Mouse (Mus musculus): ENCODE data around the gene Etv6. TPM values are rescaled to one million over a fixed set of nuclear protein-coding genes. Genes with fewer than 3 reads are reported as not detected.

Etv6 gene
- polyA plus RNA-seq, 1 experiment from 2014 or later = 3.4 TPM

GRCm38 (mm10) chr6:134026264-134026663 lies 9.2 kb upstream of the Etv6 start:
- Histone ChIP-seq H3K4me3 (ENCODE audit: low read depth, low read length) (no peak overlapping the region), H3K27me3 (ENCODE audit: control insufficient read depth, insufficient read depth, low read depth, low read length) (no peaks in the 10 kb centered on the region), H3K36me3 (ENCODE audit: control insufficient read depth, insufficient read depth, low read length) (no peaks in the 10 kb centered on the region), H3K4me2 (ENCODE audit: low read length) (no peak overlapping the region), H3K27ac (ENCODE audit: low read length) (no peak overlapping the region), H3K9me3 (replicated peaks; ENCODE audit: control insufficient read depth, low read length, poor library complexity, severe bottlenecking) (no peaks in the 10 kb centered on the region; the same call in 1 of the 2 replicates), H3K4me1 (ENCODE audit: control insufficient read depth, insufficient read depth, low read length) (no peaks in the 10 kb centered on the region), H3K9ac (ENCODE audit: low read depth, low read length) (no peak overlapping the region)
- WGBS = 83% methylated on average over 2 of the region's 2 CpGs
- ATAC-seq = no peak

GRCm38 (mm10) chr6:134027022-134027421 lies 8.5 kb upstream of the Etv6 start:
- Histone ChIP-seq H3K4me2 (ENCODE audit: low read length) (no peak overlapping the region), H3K36me3 (ENCODE audit: control insufficient read depth, insufficient read depth, low read length) (no peaks in the 10 kb centered on the region), H3K4me3 (ENCODE audit: low read depth, low read length) (no peak overlapping the region), H3K27me3 (ENCODE audit: control insufficient read depth, insufficient read depth, low read depth, low read length) (no peaks in the 10 kb centered on the region), H3K9me3 (replicated peaks; ENCODE audit: control insufficient read depth, low read length, poor library complexity, severe bottlenecking) (no peaks in the 10 kb centered on the region; the same call in 1 of the 2 replicates), H3K9ac (ENCODE audit: low read depth, low read length) (no peak overlapping the region), H3K27ac (ENCODE audit: low read length) (no peak overlapping the region), H3K4me1 (ENCODE audit: control insufficient read depth, insufficient read depth, low read length) (no peaks in the 10 kb centered on the region)
- ATAC-seq = no peak
- WGBS = 93% methylated on average over 4 of the region's 4 CpGs

GRCm38 (mm10) chr6:134032451-134032850 lies 3.0 kb upstream of the Etv6 start:
- 13% methylated on average over 7 of the region's 7 CpGs for WGBS
- H3K9ac ChIP-seq (ENCODE audit: low read depth, low read length) = no peak overlapping the region
- H3K36me3 ChIP-seq (ENCODE audit: control insufficient read depth, insufficient read depth, low read length) = no peaks in the 10 kb centered on the region
- H3K4me1 ChIP-seq (ENCODE audit: control insufficient read depth, insufficient read depth, low read length) = peaks cover 19% of the 10 kb centered on the region
- no peak for ATAC-seq
- no peak overlapping the region for H3K4me2 ChIP-seq (ENCODE audit: low read length)
- H3K27ac ChIP-seq (ENCODE audit: low read length) = no peak overlapping the region
- H3K4me3 ChIP-seq (ENCODE audit: low read depth, low read length) = no peak overlapping the region
- H3K9me3 ChIP-seq (replicated peaks; ENCODE audit: control insufficient read depth, low read length, poor library complexity, severe bottlenecking) = no peaks in the 10 kb centered on the region; the same call in 1 of the 2 replicates
- no peaks in the 10 kb centered on the region for H3K27me3 ChIP-seq (ENCODE audit: control insufficient read depth, insufficient read depth, low read depth, low read length)

GRCm38 (mm10) chr6:134034436-134034835 lies 1.1 kb upstream of the Etv6 start:
- Histone ChIP-seq H3K9ac (ENCODE audit: low read depth, low read length) (peak overlapping the region; percentile 97), H3K4me3 (ENCODE audit: low read depth, low read length) (peak overlapping the region; percentile 62), H3K9me3 (replicated peaks; ENCODE audit: control insufficient read depth, low read length, poor library complexity, severe bottlenecking) (no peaks in the 10 kb centered on the region), H3K36me3 (ENCODE audit: control insufficient read depth, insufficient read depth, low read length) (no peaks in the 10 kb centered on the region), H3K27ac (ENCODE audit: low read length) (peak overlapping the region; percentile 99), H3K27me3 (ENCODE audit: control insufficient read depth, insufficient read depth, low read depth, low read length) (no peaks in the 10 kb centered on the region), H3K4me1 (ENCODE audit: control insufficient read depth, insufficient read depth, low read length) (peaks cover 34% of the 10 kb centered on the region), H3K4me2 (ENCODE audit: low read length) (peak overlapping the region; percentile 66)
- WGBS = under 1% methylated on average over 8 of the region's 8 CpGs
- peak; percentile 18 for ATAC-seq

- Histone ChIP-seq H3K4me2 (ENCODE audit: low read length) (peak overlapping the region; percentile 66), H3K36me3 (ENCODE audit: control insufficient read depth, insufficient read depth, low read length) (no peaks in the 10 kb centered on the region), H3K4me3 (ENCODE audit: low read depth, low read length) (peak overlapping the region; percentile 62), H3K9me3 (replicated peaks; ENCODE audit: control insufficient read depth, low read length, poor library complexity, severe bottlenecking) (no peaks in the 10 kb centered on the region), H3K27me3 (ENCODE audit: control insufficient read depth, insufficient read depth, low read depth, low read length) (no peaks in the 10 kb centered on the region), H3K9ac (ENCODE audit: low read depth, low read length) (peak overlapping the region; percentile 97), H3K4me1 (ENCODE audit: control insufficient read depth, insufficient read depth, low read length) (peaks cover 34% of the 10 kb centered on the region), H3K27ac (ENCODE audit: low read length) (peak overlapping the region; percentile 99)
- WGBS = under 1% methylated on average over 53 of the region's 55 CpGs
- ATAC-seq = peak; percentile 94
These were observed 503 bp upstream of the Etv6 start for GRCm38 (mm10) chr6:134034904-134035489.

- H3K4me1 ChIP-seq (ENCODE audit: control insufficient read depth, insufficient read depth, low read length) = peaks cover 34% of the 10 kb centered on the region
- H3K9ac ChIP-seq (ENCODE audit: low read depth, low read length) = peak overlapping the region; percentile 97
- H3K4me2 ChIP-seq (ENCODE audit: low read length) = peak overlapping the region; percentile 66
- WGBS = 0% methylated on average over 6 of the region's 8 CpGs
- no peaks in the 10 kb centered on the region for H3K36me3 ChIP-seq (ENCODE audit: control insufficient read depth, insufficient read depth, low read length)
- peak overlapping the region; percentile 99; the same call in 1 of the 2 replicates for H3K27ac ChIP-seq (ENCODE audit: low read length)
- peak overlapping the region; percentile 62 for H3K4me3 ChIP-seq (ENCODE audit: low read depth, low read length)
- no peaks in the 10 kb centered on the region for H3K9me3 ChIP-seq (replicated peaks; ENCODE audit: control insufficient read depth, low read length, poor library complexity, severe bottlenecking)
- no peak for ATAC-seq
- no peaks in the 10 kb centered on the region for H3K27me3 ChIP-seq (ENCODE audit: control insufficient read depth, insufficient read depth, low read depth, low read length)
These were observed 1.0 kb downstream of the Etv6 start for GRCm38 (mm10) chr6:134036491-134036911.

- Histone ChIP-seq H3K36me3 (ENCODE audit: control insufficient read depth, insufficient read depth, low read length) (no peaks in the 10 kb centered on the region), H3K27me3 (ENCODE audit: control insufficient read depth, insufficient read depth, low read depth, low read length) (no peaks in the 10 kb centered on the region), H3K4me1 (ENCODE audit: control insufficient read depth, insufficient read depth, low read length) (peaks cover 34% of the 10 kb centered on the region), H3K9ac (ENCODE audit: low read depth, low read length) (no peak overlapping the region), H3K27ac (ENCODE audit: low read length) (no peak overlapping the region), H3K9me3 (replicated peaks; ENCODE audit: control insufficient read depth, low read length, poor library complexity, severe bottlenecking) (no peaks in the 10 kb centered on the region), H3K4me3 (ENCODE audit: low read depth, low read length) (peak overlapping the region; percentile 62), H3K4me2 (ENCODE audit: low read length) (peak overlapping the region; percentile 66)
- WGBS = 13% methylated on average over 3 of the region's 3 CpGs
- ATAC-seq = no peak
These were observed 1.5 kb downstream of the Etv6 start for GRCm38 (mm10) chr6:134036951-134037431.

- Histone ChIP-seq H3K9ac (ENCODE audit: low read depth, low read length) (no peak overlapping the region), H3K4me1 (ENCODE audit: control insufficient read depth, insufficient read depth, low read length) (peaks cover 34% of the 10 kb centered on the region), H3K36me3 (ENCODE audit: control insufficient read depth, insufficient read depth, low read length) (no peaks in the 10 kb centered on the region), H3K9me3 (replicated peaks; ENCODE audit: control insufficient read depth, low read length, poor library complexity, severe bottlenecking) (no peaks in the 10 kb centered on the region), H3K4me3 (ENCODE audit: low read depth, low read length) (peak overlapping the region; percentile 0), H3K4me2 (ENCODE audit: low read length) (peak overlapping the region; percentile 66), H3K27me3 (ENCODE audit: control insufficient read depth, insufficient read depth, low read depth, low read length) (no peaks in the 10 kb centered on the region), H3K27ac (ENCODE audit: low read length) (no peak overlapping the region)
- 28% methylated on average over 10 of the region's 10 CpGs for WGBS
- no peak for ATAC-seq
These were observed 2.5 kb downstream of the Etv6 start for GRCm38 (mm10) chr6:134037960-134038359.

GRCm38 (mm10) chr6:134038881-134039280 lies 3.4 kb downstream of the Etv6 start:
- Histone ChIP-seq H3K9me3 (replicated peaks; ENCODE audit: control insufficient read depth, low read length, poor library complexity, severe bottlenecking) (no peaks in the 10 kb centered on the region), H3K27me3 (ENCODE audit: control insufficient read depth, insufficient read depth, low read depth, low read length) (no peaks in the 10 kb centered on the region), H3K27ac (ENCODE audit: low read length) (no peak overlapping the region), H3K4me3 (ENCODE audit: low read depth, low read length) (no peak overlapping the region), H3K4me1 (ENCODE audit: control insufficient read depth, insufficient read depth, low read length) (peaks cover 33% of the 10 kb centered on the region), H3K4me2 (ENCODE audit: low read length) (0 out of 2 replicates have a peak overlapping the region, but pooled peaks have one; percentile 4), H3K36me3 (ENCODE audit: control insufficient read depth, insufficient read depth, low read length) (no peaks in the 10 kb centered on the region), H3K9ac (ENCODE audit: low read depth, low read length) (no peak overlapping the region)
- WGBS = 35% methylated on average over 6 of the region's 6 CpGs
- ATAC-seq = no peak

All from midbrain, embryonic 16.5 days (tissue).